Mouse (Mus musculus) neural tube, embryonic 14.5 days (tissue): ENCODE results near the gene Krt1. TPM values are rescaled to one million over a fixed set of nuclear protein-coding genes. Genes with fewer than 3 reads are reported as not detected.

Source experiments
- ATAC-seq: fragments of 200-750 bp; cut with Nextera tagmentation; 2 replicates; pipeline ENCODE4 v1.8.0; 2017; ENCODE audit warnings: low read depth, mild to moderate bottlenecking, moderate TSS enrichment, moderate library complexity
- H3K27ac ChIP-seq: fragments of 300-500 bp; sonication (generic); 2 replicates; pipeline ENCODE4 v1.5.1; 2014; ENCODE audit warnings: low read depth, mild to moderate bottlenecking, control low read depth, low read length, moderate library complexity, mixed read lengths
- H3K27me3 ChIP-seq: fragments of 300-500 bp; sonication (generic); 2 replicates; pipeline ENCODE4 v1.6.1; 2014; ENCODE audit warnings: low read length; ENCODE audit not compliant: control insufficient read depth, insufficient read depth
- H3K36me3 ChIP-seq: fragments of 300-500 bp; sonication (generic); 2 replicates; pipeline ENCODE4 v1.6.1; 2014; ENCODE audit warnings: low read length, mixed read lengths; ENCODE audit not compliant: control insufficient read depth, insufficient read depth
- H3K4me1 ChIP-seq: fragments of 300-500 bp; sonication (generic); 2 replicates; pipeline ENCODE4 v1.6.1; 2014; ENCODE audit warnings: low read length; ENCODE audit not compliant: control insufficient read depth, insufficient read depth
- H3K4me2 ChIP-seq: fragments of 300-500 bp; sonication (generic); 2 replicates; pipeline ENCODE4 v1.6.1; 2014; ENCODE audit warnings: mild to moderate bottlenecking, low read depth, low read length, control low read depth
- H3K4me3 ChIP-seq: fragments of 300-500 bp; sonication (generic); 2 replicates; pipeline ENCODE4 v1.5.1; 2014; ENCODE audit warnings: low read depth, low read length, control low read depth, mixed read lengths
- H3K9ac ChIP-seq: fragments of 300-500 bp; sonication (generic); replicated peaks from 2 replicates; pipeline ENCODE4 v1.6.1; 2014; ENCODE audit warnings: low read depth, mild to moderate bottlenecking, control low read depth, low read length, mixed read lengths
- H3K9me3 ChIP-seq: fragments of 300-500 bp; sonication (generic); 2 replicates; pipeline ENCODE4 v1.6.1; 2016; ENCODE audit warnings: low read length; ENCODE audit not compliant: control insufficient read depth
- WGBS: fragments of 180-500 bp; shearing (Covaris S2); extraction: QIAGEN DNeasy Blood & Tissue Kit; methylation state at CpG from one replicate; pipeline ENCODE4 v1.1.7; 2014; 5-methylcytosine and 5-hydroxymethylcytosine counted together
- polyA plus RNA-seq: library from polyadenylated mRNA; unstranded; fragments of >200 nt; fragmentation: Nextera tagmentation; extraction: Ambion mirVana; gene quantifications from 2 replicates; pipeline ENCODE4 v1.2.1, GENCODE M21; 2014

The Krt1 gene
- polyA plus RNA-seq, 1 experiment from 2014 or later, result 12.3 TPM

GRCm38 (mm10) chr15:101843192-101843591, 7.4 kb downstream of the Krt1 start:
- no peak overlapping the region for H3K4me3 ChIP-seq
- H3K4me1 ChIP-seq, result peaks cover 6% of the 10 kb centered on the region; the same call in 1 of the 2 replicates
- no peak overlapping the region for H3K9ac ChIP-seq
- 67% methylated on average over 9 of the region's 9 CpGs for WGBS
- H3K9me3 ChIP-seq, result no peaks in the 10 kb centered on the region
- no peaks in the 10 kb centered on the region for H3K27me3 ChIP-seq
- ATAC-seq, result no peak
- no peak overlapping the region for H3K27ac ChIP-seq
- no peaks in the 10 kb centered on the region for H3K36me3 ChIP-seq
- H3K4me2 ChIP-seq, result no peak overlapping the region

DNA sequence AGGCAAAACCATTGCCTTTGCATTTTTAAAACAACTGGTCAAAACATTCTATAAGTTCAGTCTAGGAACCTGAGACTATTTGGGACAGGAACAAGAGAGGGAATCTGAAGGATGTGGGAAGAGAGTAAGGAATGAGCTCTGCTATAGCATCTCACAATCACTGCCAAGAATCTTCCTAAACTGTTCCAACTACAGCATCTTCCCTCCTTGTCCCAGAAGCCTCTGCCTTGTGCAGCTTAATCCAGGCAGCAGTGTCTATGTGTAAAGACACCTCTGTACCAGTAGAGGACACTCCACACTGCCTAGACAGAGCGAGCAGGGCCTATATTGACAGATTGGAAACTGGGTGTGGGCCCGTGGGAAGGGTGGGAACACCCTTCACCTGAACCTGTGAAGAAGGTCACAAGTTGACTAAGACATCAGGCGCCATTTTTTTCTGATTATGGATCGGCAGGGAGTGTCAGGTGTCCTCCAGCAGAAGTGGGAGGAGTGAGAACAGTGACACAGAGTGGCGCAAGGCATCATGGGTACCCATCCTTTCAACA, 15.7 kb downstream of the Krt1 start:
- Histone ChIP-seq H3K4me1 (no peaks in the 10 kb centered on the region), H3K36me3 (no peaks in the 10 kb centered on the region), H3K4me3 (no peak overlapping the region), H3K27me3 (no peaks in the 10 kb centered on the region), H3K9me3 (no peaks in the 10 kb centered on the region), H3K9ac (no peak overlapping the region), H3K27ac (no peak overlapping the region), H3K4me2 (no peak overlapping the region)
- 65% methylated on average over 5 of the region's 5 CpGs for WGBS
- no peak for ATAC-seq

GRCm38 (mm10) chr15:101833131-101833530, 17.5 kb downstream of the Krt1 start:
- ATAC-seq, result no peak
- Histone ChIP-seq H3K9me3 (no peaks in the 10 kb centered on the region), H3K36me3 (no peaks in the 10 kb centered on the region), H3K4me3 (no peak overlapping the region), H3K4me2 (no peak overlapping the region), H3K4me1 (no peaks in the 10 kb centered on the region), H3K27me3 (no peaks in the 10 kb centered on the region), H3K9ac (no peak overlapping the region), H3K27ac (no peak overlapping the region)
- WGBS, result 39% methylated on average over 6 of the region's 6 CpGs

DNA sequence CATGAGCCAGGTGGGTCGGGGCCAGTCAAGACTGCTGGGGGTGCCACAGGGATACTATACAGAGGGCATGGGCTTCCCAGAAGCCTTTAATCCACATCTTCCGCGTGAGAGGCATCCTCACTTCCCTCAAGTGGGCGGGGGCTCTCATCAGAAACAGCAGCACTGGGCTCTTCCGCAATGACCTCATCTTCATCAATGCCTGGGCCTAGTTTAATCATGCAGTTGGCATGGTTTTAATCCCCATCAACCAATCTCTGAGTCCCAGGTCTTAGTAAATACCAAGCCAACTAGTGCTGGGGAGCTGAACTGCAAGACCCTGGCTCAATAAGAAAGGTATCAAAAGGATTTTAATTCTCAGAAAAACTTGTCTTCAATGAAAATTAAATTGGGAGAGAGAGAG, 21.2 kb downstream of the Krt1 start:
- H3K9ac ChIP-seq, result no peak overlapping the region
- no peaks in the 10 kb centered on the region for H3K27me3 ChIP-seq
- H3K4me2 ChIP-seq, result no peak overlapping the region
- H3K36me3 ChIP-seq, result no peaks in the 10 kb centered on the region
- ATAC-seq, result no peak
- no peak overlapping the region for H3K4me3 ChIP-seq
- H3K4me1 ChIP-seq, result no peaks in the 10 kb centered on the region
- WGBS, result 79% methylated on average over 5 of the region's 5 CpGs
- H3K27ac ChIP-seq, result no peak overlapping the region
- no peaks in the 10 kb centered on the region for H3K9me3 ChIP-seq

DNA sequence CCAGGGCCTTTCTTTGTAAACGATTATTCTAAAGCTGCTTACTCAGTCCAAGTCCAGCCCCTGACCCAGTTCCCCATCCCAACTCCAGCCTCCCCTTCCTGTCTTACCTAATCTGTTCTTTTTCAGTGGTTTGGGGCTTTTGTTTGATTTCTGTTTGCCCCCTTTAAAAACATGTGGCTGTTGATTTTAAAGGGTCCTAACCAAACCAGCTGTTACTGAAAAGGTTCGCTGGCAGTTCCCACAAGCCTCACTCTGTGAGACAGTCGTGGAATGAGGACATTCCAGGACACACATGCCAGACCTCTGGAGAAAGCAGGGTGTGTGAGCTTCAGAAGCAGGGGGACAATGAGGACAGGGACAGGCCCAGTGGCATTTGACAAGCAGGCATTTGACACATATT, 28.8 kb downstream of the Krt1 start:
- no peak overlapping the region for H3K9ac ChIP-seq
- no peaks in the 10 kb centered on the region for H3K9me3 ChIP-seq
- H3K36me3 ChIP-seq, result no peaks in the 10 kb centered on the region
- H3K27ac ChIP-seq, result no peak overlapping the region
- no peak overlapping the region for H3K4me3 ChIP-seq
- no peaks in the 10 kb centered on the region for H3K27me3 ChIP-seq
- no peaks in the 10 kb centered on the region for H3K4me1 ChIP-seq
- ATAC-seq, result no peak
- 42% methylated on average over 3 of the region's 3 CpGs for WGBS
- no peak overlapping the region for H3K4me2 ChIP-seq

DNA sequence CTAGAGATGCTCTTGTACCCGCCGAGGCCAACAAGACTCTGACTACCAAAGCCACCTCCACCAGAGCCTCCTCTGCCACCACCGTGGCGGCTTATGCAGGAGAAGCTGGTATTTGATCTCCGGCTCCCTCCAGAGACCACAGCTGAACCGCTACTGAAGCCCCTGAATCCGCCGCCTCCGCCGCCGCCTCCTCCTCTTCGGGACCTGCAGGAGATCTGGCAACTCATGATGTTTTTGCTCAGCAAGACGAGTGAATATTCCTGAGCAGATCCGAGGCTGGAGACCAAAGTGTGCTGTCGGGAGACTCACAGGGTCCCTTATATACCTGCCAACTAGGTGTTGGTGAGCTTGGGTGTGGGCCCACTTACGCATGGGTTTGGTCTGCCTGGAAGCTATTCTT, 32.7 kb downstream of the Krt1 start, which contains the start of gene Krt2:
TSS of gene Krt2 (minus strand) at position 295 of the 400 bp plus-strand sequence.
- Histone ChIP-seq H3K9me3 (no peaks in the 10 kb centered on the region), H3K27ac (no peak within 1 kb of the TSS), H3K4me2 (no peak within 1 kb of the TSS), H3K36me3 (no peaks in the 10 kb centered on the region), H3K4me3 (no peak within 1 kb of the TSS), H3K4me1 (no peaks in the 10 kb centered on the region), H3K9ac (no peak within 1 kb of the TSS), H3K27me3 (no peaks in the 10 kb centered on the region)
- WGBS, result 82% methylated on average over 16 of the region's 16 CpGs
- ATAC-seq, result no peak

GRCm38 (mm10) chr15:101803052-101803822, 47.4 kb downstream of the Krt1 start:
- H3K9ac ChIP-seq, result no peak overlapping the region
- H3K27me3 ChIP-seq, result no peaks in the 10 kb centered on the region
- H3K9me3 ChIP-seq, result no peaks in the 10 kb centered on the region
- no peak overlapping the region for H3K4me3 ChIP-seq
- no peak for ATAC-seq
- peaks cover 6% of the 10 kb centered on the region; the same call in 1 of the 2 replicates for H3K4me1 ChIP-seq
- 65% methylated on average over 11 of the region's 11 CpGs for WGBS
- H3K36me3 ChIP-seq, result no peaks in the 10 kb centered on the region
- H3K27ac ChIP-seq, result no peak overlapping the region
- no peak overlapping the region for H3K4me2 ChIP-seq

DNA sequence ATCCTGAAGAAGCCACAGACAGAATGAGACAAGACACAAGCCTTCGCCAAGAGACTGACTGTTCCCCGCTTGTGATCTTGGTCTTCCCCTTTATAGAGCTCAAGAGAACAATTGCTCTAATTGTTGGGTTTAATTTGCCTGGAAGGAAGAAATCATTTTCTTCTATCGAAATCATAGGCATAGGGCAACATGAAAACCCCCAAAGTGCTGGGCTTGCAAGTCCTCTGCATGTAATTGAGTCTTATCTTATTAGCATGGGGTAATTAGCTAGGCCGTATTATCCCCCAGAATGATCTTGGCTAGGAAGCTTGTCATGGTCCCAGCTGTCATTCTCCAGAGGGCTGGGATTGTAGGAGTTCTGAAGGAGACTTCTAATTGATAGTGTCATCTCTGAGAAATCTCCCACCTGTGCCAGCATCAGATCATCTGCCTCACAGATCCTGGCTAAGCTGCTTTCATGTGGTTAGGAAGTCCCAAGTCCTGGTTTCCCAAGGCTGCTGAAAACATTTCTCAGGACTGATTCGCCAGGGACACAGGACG, 48.2 kb downstream of the Krt1 start, which contains the start of gene Krt73:
TSS of gene Krt73 (minus strand) at position 51 of the 540 bp plus-strand sequence.
- Histone ChIP-seq H3K9me3 (no peaks in the 10 kb centered on the region), H3K27me3 (no peaks in the 10 kb centered on the region), H3K36me3 (no peaks in the 10 kb centered on the region), H3K4me1 (peaks cover 6% of the 10 kb centered on the region; the same call in 1 of the 2 replicates), H3K27ac (0 out of 2 replicates have a peak within 1 kb of the TSS, but pooled peaks have one; percentile 11), H3K9ac (no peak within 1 kb of the TSS), H3K4me2 (no peak within 1 kb of the TSS), H3K4me3 (no peak within 1 kb of the TSS)
- no peak for ATAC-seq
- WGBS, result 60% methylated on average over 6 of the region's 6 CpGs
